Mouse (Mus musculus) lung, embryonic 14.5 days (tissue): ENCODE measurements at regions not wholly inside any gene's neighbourhood (a gene's known extent, or its start where the extent isn't known, plus 50 kb on each side); places are given as distances from the start of the nearest gene placed in this dataset.

Source experiments
- ATAC-seq: fragments of 200-750 bp; cut with Nextera tagmentation; 2 replicates; pipeline ENCODE4 v1.8.0; 2017; ENCODE audit warnings: mild to moderate bottlenecking, moderate TSS enrichment, moderate library complexity; ENCODE audit not compliant: insufficient read depth
- DNase-seq: peaks from one replicate; pipeline ENCODE4 v3.0.0-alpha.2; 2015
- H3K27ac ChIP-seq: fragments of 300-500 bp; sonication (generic); 2 replicates; pipeline ENCODE4 v1.5.1; 2014; ENCODE audit warnings: low read depth, mild to moderate bottlenecking, moderate library complexity
- H3K27me3 ChIP-seq: fragments of 300-500 bp; sonication (generic); 2 replicates; pipeline ENCODE4 v1.6.1; 2014; ENCODE audit warnings: low read length, control low read depth; ENCODE audit not compliant: insufficient read depth
- H3K36me3 ChIP-seq: fragments of 300-500 bp; sonication (generic); 2 replicates; pipeline ENCODE4 v1.6.1; 2014; ENCODE audit warnings: control low read depth; ENCODE audit not compliant: insufficient read depth
- H3K4me1 ChIP-seq: fragments of 300-500 bp; sonication (generic); 2 replicates; pipeline ENCODE4 v1.6.1; 2014; ENCODE audit warnings: antibody characterized with exemption, control low read depth; ENCODE audit not compliant: insufficient read depth
- H3K4me2 ChIP-seq: fragments of 300-500 bp; sonication (generic); 2 replicates; pipeline ENCODE4 v1.6.1; 2014; ENCODE audit warnings: mild to moderate bottlenecking
- H3K4me3 ChIP-seq: fragments of 300-500 bp; sonication (generic); 2 replicates; pipeline ENCODE4 v1.5.1; 2014; ENCODE audit warnings: low read depth, low read length
- H3K9ac ChIP-seq: fragments of 300-500 bp; sonication (generic); 2 replicates; pipeline ENCODE4 v1.6.1; 2014
- H3K9me3 ChIP-seq: fragments of 300-500 bp; sonication (generic); 2 replicates; pipeline ENCODE4 v1.6.1; 2016; ENCODE audit warnings: low read depth, low read length, control low read depth
- CTCF ChIP-seq: IDR thresholded peaks from 2 replicates; pipeline ENCODE4 v1.5.1; 2016; ENCODE audit warnings: antibody characterized with exemption, low read depth
- WGBS: fragments of 180-500 bp; shearing (Covaris S2); extraction: QIAGEN DNeasy Blood & Tissue Kit; methylation state at CpG from one replicate; pipeline ENCODE4 v1.1.7; 2014; 5-methylcytosine and 5-hydroxymethylcytosine counted together

GRCm38 (mm10) chr12:49945628-49946220 is 560.8 kb downstream of the Gm43517 start:
- H3K4me2 ChIP-seq: no peak overlapping the region
- DNase-seq (peak; percentile 11), ATAC-seq (no peak; the same call in 1 of the 2 replicates)
- no peaks in the 10 kb centered on the region for H3K27me3 ChIP-seq
- TF ChIP-seq CTCF: no peak
- WGBS: 21% methylated on average over 4 of the region's 4 CpGs
- H3K4me3 ChIP-seq: no peak overlapping the region
- no peak overlapping the region for H3K27ac ChIP-seq
- no peaks in the 10 kb centered on the region for H3K36me3 ChIP-seq
- no peaks in the 10 kb centered on the region for H3K4me1 ChIP-seq
- H3K9ac ChIP-seq: no peak overlapping the region
- H3K9me3 ChIP-seq: no peaks in the 10 kb centered on the region

- no peak overlapping the region for H3K9ac ChIP-seq
- 42% methylated on average over 5 of the region's 5 CpGs for WGBS
Observed at GRCm38 (mm10) chr12:49946752-49947260, 561.8 kb downstream of the Gm43517 start.

GRCm38 (mm10) chr12:49950986-49951385 is 566.0 kb downstream of the Gm43517 start:
- H3K4me3 ChIP-seq: no peak overlapping the region
- 76% methylated on average over 5 of the region's 5 CpGs for WGBS
- TF ChIP-seq CTCF: no peak
- DNase-seq (no peak), ATAC-seq (no peak)
- no peaks in the 10 kb centered on the region for H3K36me3 ChIP-seq
- no peak overlapping the region for H3K9ac ChIP-seq
- no peaks in the 10 kb centered on the region for H3K27me3 ChIP-seq
- H3K9me3 ChIP-seq: no peaks in the 10 kb centered on the region
- no peak overlapping the region for H3K27ac ChIP-seq
- no peaks in the 10 kb centered on the region for H3K4me1 ChIP-seq
- H3K4me2 ChIP-seq: no peak overlapping the region

More at GRCm38 (mm10) chr12:49946752-49947260, 561.8 kb downstream of the Gm43517 start:
- no peak overlapping the region for H3K4me2 ChIP-seq
- H3K27ac ChIP-seq: no peak overlapping the region
- no peaks in the 10 kb centered on the region for H3K9me3 ChIP-seq
- no peak for ATAC-seq
- no peaks in the 10 kb centered on the region for H3K4me1 ChIP-seq
- TF ChIP-seq CTCF: no peak
- H3K4me3 ChIP-seq: no peak overlapping the region
- no peak for DNase-seq
- H3K27me3 ChIP-seq: no peaks in the 10 kb centered on the region
- H3K36me3 ChIP-seq: no peaks in the 10 kb centered on the region

GRCm38 (mm10) chr12:49951821-49952220 is 566.8 kb downstream of the Gm43517 start:
- no peak overlapping the region for H3K4me3 ChIP-seq
- 29% methylated on average over 5 of the region's 5 CpGs for WGBS
- H3K9me3 ChIP-seq: no peaks in the 10 kb centered on the region
- H3K27ac ChIP-seq: no peak overlapping the region
- peak; percentile 60 for TF ChIP-seq CTCF
- no peaks in the 10 kb centered on the region for H3K36me3 ChIP-seq
- H3K4me1 ChIP-seq: no peaks in the 10 kb centered on the region
- no peak overlapping the region for H3K4me2 ChIP-seq
- H3K27me3 ChIP-seq: no peaks in the 10 kb centered on the region
- DNase-seq: peak; percentile 75
- no peak overlapping the region for H3K9ac ChIP-seq
- no peak for ATAC-seq

GRCm38 (mm10) chr12:49968072-49968471 is 583.1 kb downstream of the Gm43517 start:
- no peaks in the 10 kb centered on the region for H3K4me1 ChIP-seq
- no peaks in the 10 kb centered on the region for H3K36me3 ChIP-seq
- H3K9ac ChIP-seq: no peak overlapping the region
- H3K4me2 ChIP-seq: no peak overlapping the region
- no peaks in the 10 kb centered on the region for H3K27me3 ChIP-seq
- H3K27ac ChIP-seq: no peak overlapping the region
- ATAC-seq (no peak), DNase-seq (no peak)
- no peak for TF ChIP-seq CTCF
- H3K4me3 ChIP-seq: no peak overlapping the region
- no peaks in the 10 kb centered on the region for H3K9me3 ChIP-seq
- WGBS: 49% methylated on average over 1 of the region's 1 CpGs

- Histone ChIP-seq H3K36me3 (no peaks in the 10 kb centered on the region), H3K27me3 (no peaks in the 10 kb centered on the region), H3K9me3 (no peaks in the 10 kb centered on the region), H3K27ac (no peak overlapping the region), H3K4me2 (no peak overlapping the region), H3K4me1 (no peaks in the 10 kb centered on the region), H3K9ac (no peak overlapping the region), H3K4me3 (no peak overlapping the region)
- ATAC-seq (no peak), DNase-seq (no peak)
- TF ChIP-seq CTCF: no peak
- 88% methylated on average over 2 of the region's 2 CpGs for WGBS
Observed at GRCm38 (mm10) chr12:49969546-49969945, 584.6 kb downstream of the Gm43517 start.

- Histone ChIP-seq H3K36me3 (no peaks in the 10 kb centered on the region), H3K9me3 (no peaks in the 10 kb centered on the region), H3K27me3 (no peaks in the 10 kb centered on the region), H3K4me1 (no peaks in the 10 kb centered on the region), H3K4me3 (no peak overlapping the region), H3K9ac (no peak overlapping the region), H3K4me2 (no peak overlapping the region), H3K27ac (no peak overlapping the region)
- 37% methylated on average over 2 of the region's 2 CpGs for WGBS
- ATAC-seq (no peak), DNase-seq (peak; percentile 75)
- TF ChIP-seq CTCF: no peak
Observed at GRCm38 (mm10) chr12:49974591-49975323, 589.8 kb downstream of the Gm43517 start.
